Mouse (Mus musculus) layer of hippocampus, postnatal 36 days (tissue): ENCODE measurements around the gene Gne. TPM values are rescaled to one million over a fixed set of nuclear protein-coding genes. Genes with fewer than 3 reads are reported as not detected.
"Not testable (repeated sequence)": the region's sequence is repeated elsewhere in the genome, so short reads cannot be mapped to it uniquely, and the experiment has no call there.

Experiments used
- DNase-seq, 2 experiments: peaks; one replicate each; pipeline ENCODE4 v3.0.0; 2022
- total RNA-seq, 2 experiments: library from RNA; stranded (reverse); gene quantifications; 2 replicates each; pipeline ENCODE4 v1.2.3; 2021

Gene Gne
- total RNA-seq, 2 experiments from 2014 or later = 43.7 to 50.9 TPM

DNA sequence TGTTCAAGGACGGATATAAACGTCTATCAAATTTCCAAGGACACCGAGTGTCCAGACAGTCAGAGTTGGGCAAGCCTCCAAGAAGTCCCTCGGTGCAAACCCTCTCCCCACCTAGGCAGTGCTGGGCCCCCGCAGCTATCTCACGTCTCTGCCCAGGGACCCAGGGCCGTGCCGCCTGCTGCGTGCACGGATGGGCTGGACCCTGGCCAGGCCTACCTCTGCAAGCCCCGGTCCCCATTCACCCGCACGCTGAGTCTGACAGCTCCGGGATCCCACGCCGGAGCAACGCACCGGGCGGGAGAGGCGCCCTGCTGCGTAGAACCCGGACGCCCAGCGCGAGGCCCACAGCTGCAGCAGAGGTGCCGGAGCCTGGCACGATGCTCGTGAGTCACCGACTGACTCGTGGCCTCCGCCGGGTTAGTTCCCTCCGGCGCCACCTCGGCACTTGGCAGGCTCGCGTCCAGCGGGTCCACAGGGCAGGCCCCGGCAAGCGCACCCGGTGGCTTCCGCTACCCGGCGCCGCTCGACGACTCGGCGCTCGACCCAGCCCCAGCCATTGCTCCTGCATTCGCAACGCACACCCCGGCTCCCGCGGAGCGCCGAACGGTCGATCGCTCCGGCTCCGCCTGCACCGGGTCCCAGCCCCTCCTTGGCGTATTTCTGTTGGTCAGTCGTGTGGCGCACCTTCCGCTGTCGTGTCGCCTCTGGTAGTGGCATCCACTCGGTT is 11.7 kb downstream of the Gne start:
- peak; percentile 88 to 90 for DNase-seq

DNA sequence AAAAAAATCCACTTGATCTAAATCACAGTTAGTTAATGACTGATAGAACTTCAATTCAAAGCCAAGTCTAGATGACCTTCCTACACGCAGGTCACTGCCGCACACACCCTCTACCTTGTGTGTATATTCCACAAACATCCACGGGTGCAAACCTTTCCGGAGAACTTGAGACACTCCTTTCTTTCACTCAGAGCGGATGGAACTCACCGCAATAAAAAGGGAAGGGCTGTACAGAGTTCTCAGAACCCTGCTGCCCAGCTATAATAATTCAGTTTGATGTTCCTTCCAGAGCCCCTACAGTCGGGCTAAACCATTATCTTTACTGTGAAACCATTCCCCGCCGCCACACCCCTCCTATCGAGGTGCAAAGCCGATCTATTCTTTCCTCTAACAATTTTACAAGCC is 12.2 kb downstream of the Gne start:
- DNase-seq = no peak

DNA sequence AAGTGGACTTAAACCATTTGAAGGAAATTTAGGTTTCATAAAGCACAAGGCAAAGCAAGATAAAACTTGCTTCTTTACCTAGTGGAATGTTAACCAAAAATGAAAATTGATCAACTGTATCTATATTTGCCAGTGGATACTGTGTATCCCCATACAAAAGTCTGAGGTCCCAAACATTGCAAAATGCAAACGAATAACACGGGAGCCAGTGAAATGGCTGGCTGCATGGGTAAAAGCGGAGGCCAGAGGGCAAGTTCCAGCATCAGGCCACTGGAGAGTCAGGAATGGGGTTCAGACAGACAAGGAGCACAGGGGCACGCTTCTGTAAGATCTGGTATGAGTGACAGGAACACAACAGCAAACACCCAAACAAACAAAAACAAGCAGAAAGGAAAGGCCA is 13.3 kb downstream of the Gne start:
- no peak for DNase-seq

DNA sequence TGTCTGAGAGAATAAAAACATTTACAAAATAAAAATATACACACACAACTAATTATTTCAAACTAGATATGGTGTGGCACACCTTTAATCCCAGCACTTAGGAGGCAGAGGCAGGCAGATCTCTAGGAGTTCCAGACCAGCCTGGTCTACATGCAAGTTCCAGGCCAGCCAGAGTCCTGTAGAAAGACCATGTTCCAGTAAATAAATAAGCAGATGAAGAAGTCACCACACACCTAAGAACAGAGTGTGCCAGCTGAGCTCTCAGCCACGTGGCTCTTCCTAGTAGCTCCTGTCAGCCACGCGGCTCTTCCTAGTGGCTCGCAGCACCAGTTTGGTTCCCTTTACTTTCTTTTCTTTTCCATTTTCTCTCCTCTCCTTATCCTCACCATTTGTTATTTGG is 14.6 kb downstream of the Gne start:
- DNase-seq = no peak

DNA sequence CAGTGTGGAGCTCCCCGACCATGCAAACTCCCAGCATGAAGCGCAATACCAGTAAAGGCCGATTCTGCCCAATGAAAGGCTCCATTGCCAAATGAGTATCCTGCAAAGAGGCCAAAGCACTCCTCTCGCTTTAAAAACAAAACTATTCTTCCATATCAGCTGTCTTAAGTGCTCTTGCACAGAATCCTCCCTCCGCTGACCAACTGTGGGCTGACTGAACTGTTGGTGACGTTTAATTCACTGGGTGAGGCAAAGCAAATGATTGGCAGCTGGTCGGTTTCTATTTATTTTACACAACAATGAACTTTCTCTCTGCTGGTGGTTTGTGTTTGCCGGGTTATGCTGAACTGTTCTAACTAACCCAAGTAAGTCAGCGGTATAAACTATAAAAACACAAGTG is 15.2 kb downstream of the Gne start:
- no peak for DNase-seq

DNA sequence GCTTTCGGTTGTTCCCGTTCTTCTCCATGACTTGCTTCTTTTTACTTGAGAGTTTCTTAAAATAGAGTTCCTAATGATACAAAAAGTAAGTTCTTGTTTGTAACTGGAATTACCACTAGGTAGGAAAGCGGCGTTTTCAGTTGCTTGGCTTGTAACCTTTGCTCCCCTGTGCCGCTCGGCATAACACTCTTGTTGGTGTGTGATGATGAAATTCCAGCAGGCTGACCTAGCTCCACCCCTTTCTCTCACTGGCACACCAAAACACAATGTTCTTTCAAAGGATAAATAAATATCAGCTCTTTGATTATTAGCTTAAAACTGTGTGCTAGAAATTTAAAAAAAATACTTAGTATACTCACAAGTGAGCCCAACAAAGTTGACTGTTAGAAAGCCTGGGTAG is 17.1 kb downstream of the Gne start:
- no peak for DNase-seq

DNA sequence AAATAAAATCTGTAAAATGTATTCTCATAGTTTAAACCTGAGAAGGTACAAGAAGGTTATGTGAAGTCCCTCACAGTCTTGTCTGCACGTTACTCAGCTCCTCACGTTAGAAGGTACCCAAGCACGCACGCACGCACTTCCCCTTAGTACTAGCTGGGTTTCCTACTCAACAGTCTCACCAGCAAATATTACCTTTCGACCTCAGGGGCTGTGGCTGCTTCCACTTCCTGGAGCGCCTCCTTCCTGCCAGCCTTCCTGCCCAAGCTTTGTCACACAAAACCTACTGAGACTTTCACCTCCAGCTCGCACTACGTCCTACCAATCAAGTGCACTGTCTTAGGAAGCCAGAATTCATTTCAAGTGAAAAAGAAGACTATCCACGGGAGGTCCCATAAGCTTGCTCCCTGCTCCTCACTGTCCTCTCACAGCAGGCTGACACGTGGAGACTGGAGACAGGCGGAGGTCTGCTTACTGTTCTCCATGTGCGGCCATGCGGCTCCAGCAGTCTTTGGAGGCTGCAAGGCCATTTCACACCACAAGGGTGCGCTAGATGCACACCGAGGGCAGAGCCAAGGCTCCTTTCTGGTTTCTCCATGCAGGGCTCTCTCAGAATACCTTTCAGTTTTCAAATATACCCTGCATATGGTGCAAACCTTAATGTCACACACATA is 18.5 kb downstream of the Gne start:
- DNase-seq = peak; percentile 87 to 88

DNA sequence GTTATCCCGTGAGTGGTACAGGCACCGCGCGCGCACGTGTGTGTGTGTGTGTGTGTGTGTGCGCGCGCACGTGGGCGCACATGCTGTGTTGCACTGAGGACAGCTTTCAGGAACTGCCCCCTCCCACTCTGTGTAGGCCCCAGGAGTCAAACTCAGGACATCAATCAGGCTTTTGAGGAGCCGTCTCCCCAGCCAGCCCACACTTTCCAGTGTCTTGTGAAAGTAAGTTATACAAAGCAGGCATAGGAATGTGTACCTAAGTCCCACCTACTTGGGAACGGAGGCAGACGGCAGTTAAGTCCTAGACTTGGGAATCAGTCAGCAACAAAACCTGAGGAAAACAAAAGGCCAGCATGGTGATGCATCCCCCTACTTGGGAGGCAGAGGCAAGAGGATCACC is 21.2 kb downstream of the Gne start:
- DNase-seq = no peak

DNA sequence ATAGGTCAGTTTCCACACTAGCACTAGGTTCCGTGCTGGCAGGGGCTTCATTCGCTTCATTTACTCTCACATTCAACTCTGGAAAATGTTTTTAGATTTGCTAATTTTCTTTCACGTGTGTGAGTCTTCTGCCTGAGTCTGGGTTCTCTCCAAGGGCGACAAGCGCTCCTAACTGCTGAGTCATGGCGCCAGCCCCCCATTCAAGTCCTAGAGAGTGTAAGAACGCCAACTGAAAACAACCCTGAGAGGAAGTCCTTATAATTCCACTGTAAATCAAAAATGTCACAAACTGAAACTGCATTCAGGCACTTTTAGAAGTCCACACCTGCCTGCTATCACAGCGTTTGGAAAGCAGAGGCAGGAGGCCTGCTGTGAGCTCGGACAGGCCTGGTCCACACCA is 21.9 kb downstream of the Gne start:
- DNase-seq = no peak

DNA sequence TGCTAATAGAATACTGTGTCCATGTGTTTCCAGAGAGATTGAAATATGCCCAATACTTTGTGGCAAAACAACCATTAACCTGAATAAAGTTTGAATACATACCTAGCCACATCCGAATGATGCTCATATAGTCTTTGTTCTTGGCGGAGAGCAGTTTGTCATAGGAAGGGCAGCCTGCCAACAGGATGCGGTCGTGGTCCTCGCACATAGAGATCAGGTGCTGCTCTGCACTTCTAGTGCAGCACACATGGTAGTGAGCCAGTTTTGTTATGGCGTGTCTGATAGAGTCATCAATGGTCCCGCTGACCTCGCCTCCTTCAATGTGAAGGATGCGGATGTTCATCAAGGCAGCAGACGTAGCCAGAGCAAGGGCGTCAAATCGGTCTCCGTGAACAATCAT is 24.3 kb downstream of the Gne start:
- no peak for DNase-seq

DNA sequence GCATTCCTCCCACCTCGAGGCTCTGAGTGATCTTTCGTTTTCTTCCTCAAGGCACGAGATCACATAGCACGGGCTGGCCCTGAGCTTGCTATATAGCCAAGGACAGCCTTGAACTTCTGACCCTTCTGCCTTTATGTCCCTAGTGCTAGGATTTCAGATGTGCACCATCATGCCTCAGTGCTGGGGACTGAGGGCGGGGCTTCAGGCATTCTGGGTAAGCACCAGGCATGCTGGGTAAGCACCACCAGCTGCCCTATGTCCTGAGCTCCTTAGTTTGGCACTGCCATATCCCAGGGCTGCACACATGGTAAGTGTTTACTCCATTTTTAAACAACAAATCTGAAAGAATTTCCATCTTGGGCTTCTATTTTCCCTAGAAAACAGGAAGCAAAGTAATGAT is 34.2 kb downstream of the Gne start:
- no peak for DNase-seq

DNA sequence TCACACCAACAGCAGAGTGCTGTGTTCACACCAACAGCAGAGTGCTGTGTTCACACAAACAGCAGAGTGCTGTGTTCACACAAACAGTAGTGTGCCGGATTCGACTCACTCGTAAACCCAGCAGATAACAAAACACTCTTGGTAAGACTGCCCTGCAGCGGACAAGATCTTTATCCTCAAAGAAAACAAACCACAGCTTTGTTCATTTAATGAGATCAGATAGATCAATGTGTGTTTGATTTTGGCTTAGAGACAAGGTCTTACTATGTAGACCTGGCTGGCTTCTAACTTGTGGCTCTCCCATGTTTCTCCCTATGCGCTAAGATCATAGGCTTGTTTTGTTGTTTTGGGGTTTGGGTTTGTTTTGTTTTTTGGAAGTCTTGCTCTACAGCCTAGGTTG is 37.9 kb downstream of the Gne start:
- DNase-seq = no peak

DNA sequence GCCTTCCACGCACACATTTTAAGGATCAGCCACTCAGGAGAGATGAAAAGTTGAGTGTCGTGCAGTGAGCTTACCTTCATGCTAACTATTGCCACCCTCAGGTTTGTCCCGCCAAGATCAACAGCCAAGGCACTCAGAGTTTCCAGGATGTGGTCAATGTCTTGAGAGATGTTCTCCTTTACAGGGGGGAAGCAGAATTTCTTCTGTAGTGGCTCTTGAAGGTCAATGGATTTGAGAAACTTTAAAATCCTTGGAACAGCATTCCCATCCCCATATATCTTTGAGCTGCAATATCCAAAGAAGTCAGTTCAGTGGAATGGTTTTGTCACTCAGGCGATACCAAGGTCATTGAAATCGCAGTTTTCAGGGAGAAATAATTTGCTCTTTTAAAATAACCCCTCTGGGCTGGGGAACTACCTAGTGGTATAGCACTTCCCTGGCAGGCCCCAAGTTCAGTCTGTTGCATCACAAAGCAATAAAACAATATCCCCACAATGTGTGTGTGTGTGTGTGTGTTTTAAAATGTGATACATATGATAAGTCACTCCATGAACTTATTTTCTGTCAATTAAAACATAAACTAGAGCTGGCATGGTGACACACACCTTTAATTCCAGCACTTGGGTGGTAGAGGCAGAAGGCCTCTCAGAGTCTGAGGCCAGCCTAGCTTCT is 39.2 kb downstream of the Gne start:
- DNase-seq = no peak

DNA sequence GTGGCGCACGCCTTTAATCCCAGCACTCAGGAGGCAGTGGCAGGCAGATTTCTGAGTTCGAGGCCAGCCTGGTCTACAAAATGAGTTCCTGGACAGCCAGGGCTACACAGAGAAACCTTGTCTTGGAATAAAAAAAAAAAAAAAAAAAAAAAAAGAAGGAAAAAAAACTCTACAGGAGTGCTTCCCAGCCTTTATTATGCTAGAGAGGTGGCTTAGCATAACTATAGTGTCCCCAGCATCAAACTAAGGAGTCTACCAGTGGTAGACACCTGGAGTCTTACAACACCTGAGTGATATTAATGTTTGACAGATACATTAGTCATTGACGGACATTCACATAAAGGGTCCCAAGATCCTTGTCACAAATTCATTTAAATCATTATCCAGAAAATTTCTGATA is 40.8 kb downstream of the Gne start:
- not testable (repeated sequence) for DNase-seq

DNA sequence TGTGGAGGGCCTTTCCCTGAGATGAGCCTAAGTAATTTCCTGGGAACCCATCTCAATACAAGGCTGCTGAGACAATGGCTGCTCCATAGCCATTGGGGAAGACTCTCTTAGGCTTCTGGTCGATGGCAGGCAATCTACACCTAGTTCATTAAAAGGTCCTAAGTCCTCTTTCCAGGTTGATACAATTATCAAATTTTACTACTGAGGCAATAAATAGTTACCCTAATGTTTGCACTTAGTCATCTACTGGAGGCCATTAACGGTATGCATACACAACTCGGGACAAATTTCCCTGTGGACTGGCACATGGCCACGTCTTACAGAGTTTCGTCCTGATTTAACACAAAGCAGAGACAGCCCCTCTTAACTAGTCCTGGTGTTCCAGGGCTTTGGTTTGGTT is 41.5 kb downstream of the Gne start:
- DNase-seq = no peak

DNA sequence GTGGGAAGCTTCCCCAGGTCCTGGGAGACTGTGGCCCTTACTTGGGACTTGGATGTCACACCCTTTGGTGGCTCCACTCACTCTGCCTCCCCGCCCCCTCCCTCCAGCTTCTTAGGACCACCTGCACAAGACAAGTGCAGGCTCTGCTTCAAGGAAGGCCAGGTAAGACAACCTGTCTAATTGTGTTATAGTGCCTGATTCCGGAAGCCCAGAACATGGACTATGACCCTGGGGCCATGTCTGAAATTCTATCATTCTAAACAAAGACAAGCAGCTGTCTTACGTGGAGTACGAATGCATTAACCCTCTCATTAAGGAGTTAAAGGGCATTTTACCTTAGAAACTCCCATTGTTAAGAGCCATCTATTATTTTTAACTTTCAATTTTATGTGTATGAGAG is 43.2 kb downstream of the Gne start:
- DNase-seq = no peak

DNA sequence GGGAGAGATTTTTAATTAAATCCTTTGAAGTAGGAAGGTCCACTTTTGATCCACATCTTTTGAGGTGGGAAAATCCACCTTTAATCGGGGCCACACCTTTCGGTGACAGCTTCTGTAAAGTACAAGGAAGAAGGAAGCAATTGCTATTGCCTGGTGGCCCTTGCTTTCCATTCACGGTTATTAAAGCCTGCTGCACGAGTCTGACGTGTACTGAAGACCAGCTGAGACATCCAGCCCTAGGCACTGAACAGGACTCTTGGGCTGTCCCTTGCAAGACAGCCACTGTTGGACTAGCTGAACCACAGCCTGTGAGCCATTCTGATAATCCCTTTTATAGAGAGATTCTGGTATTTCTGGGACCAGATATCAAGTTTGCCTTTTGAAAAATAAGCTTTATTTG is 47.5 kb downstream of the Gne start:
- no peak for DNase-seq

DNA sequence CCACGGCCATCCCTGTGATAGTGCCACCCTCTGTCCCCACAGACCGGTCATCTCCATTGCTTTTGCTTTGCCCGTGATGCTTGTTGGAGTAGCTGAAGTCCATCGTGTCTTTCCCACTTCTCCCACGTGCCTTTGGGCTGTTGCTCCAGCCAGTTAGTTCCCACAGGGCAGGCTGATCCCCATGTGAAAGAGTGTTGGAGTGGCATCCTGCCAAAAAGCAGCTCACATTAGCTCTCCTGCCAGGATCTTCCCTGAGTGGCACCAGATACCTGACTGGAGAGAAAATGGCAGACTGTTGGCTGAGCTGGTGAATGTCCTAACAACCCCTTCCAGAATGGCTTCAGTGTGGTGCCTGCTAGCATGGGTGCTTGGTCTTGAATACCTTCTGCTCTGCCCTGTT is 52.5 kb downstream of the Gne start:
- DNase-seq = no peak

DNA sequence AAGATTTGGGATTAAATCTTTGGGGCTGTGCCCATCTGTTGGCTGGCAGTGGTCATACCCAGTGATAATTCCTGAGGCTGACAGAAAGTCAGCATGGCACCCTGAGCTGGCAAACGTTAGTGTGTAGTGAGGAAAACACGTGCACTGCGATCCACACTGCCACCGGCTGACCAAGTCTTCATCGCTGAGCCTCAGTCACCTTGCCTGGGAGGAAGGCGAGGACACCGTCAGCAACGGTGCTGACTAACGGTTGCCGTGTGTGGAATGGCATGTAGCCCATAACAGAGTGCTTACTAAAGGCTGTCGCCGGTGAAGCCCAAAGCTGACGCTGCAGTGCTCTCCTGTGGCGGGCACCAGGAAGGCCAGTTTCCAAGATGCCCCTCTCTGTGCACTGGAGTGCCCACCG is 54.3 kb downstream of the Gne start:
- DNase-seq = no peak

DNA sequence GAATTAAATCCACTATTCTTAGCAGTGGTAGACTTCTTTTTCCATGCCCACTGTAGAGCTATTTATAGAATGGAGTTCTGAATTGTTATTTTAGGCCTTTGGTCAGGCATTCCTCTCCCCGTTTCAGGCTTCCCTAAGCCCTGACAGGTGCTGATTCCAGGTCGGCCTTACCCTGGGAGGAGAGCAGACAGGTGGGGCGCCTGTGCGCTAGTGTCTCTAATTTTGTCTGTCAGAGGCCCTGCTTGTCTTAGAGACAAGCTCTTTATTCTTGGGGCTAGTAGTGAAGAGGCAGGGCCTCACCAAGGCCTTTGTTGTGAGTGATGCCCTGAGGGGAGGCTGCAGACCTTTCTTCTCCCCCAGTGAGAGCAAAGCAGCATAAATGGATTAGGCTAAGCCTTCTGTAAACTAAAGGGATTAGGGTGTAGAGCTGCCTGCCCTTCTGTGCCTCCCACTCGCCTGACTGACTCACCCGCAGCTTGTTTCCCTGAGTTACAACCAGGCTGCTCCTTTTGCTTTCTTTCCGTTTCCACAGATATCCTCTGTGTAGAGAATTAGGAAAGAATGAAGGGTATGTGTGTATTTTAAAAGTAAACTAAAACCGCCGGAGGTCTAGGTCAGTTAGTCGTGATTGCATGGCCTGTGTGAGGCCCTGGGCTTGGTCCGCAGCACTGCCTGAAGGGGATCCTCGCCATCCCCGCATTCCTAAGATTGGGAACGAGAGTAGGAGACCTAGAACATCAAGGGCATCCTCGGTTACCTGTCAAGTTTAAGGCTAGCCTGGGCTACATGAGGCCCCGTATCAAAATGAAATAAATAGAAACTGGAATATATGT is 55.5 kb downstream of the Gne start:
- peak; percentile 60 to 63 for DNase-seq

DNA sequence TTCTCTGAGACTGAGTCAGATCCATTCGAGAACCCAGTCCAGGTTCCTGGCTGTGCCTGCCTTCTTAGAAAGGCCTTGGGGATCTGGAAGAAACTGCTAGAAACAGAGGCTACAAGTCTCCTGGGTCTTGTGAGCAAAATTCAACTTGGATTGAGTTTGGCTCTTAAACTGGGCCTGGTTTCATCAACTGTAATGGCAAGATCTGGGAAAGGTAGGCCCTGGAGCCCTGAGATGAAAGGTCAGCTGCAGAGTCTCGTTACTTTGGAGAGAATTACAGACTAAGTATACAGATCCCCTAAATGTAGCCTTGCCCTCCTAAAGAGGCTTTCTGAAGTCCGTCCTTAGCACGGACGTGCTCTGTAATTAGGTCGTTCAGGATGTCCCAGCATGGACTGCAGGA is 58.4 kb downstream of the Gne start:
- no peak for DNase-seq

DNA sequence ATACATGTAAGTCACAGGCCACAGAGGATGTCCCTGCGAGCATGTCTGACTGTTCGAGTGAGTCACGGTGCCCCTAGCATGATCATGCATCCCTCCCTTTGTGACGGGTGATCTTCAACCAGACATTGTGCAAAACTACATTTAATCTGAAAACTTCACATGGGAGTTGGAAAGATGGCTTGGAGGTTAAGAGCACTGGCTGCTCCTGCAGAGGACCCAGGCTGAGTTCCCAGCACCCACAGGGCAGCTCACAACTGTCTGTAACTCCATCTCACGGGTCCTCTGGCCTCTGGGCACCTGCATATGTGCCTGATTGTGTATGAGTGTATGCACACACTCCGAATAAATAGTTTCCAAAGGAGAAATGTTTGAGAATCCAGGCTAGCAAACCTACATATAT is 59.7 kb downstream of the Gne start:
- no peak for DNase-seq

DNA sequence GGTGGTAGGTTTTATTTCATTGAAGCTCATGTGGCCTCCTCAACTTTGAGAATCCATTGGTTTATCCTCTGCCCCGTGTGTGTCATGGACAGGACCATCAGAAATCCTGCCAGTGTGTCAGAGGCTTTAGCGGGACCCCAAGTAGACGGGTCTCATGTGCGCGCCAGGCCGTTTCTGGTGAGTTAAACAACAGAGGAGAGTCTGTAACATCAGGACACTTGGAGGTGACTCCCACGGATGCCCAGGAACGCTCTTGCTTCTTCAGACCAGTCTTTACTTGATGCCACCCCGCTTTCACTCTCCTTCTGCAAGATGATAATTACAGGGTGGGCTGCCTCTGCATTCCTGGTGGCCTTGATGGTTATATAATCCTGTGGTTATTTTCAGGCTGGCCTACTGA is 60.3 kb downstream of the Gne start:
- DNase-seq = no peak
